Mouse (Mus musculus) layer of hippocampus, adult 9-11 months (tissue): Measurements from ENCODE around the gene Cacna1s.
A peak's percentile ranks its signal among the peaks of the same experiment; 100 is the strongest.

Experiments used
- DNase-seq: peaks from one replicate; pipeline ENCODE4 v3.0.0; 2022

The Cacna1s gene

GRCm38 (mm10) chr1:136052547-136052946 is at the start of gene Cacna1s:
TSS of gene Cacna1s (plus strand) at chr1:136052750.
- no peak for DNase-seq

- DNase-seq, result no peak
These were observed 46.2 kb upstream of the Cacna1s start, which contains the start of gene Igfn1 for GRCm38 (mm10) chr1:136006292-136006748. TSS of gene Igfn1 (minus strand) at chr1:136006342.

- DNase-seq, result peak; percentile 62
These were observed 45.1 kb upstream of the Cacna1s start, which contains the start of gene Tmem9 for GRCm38 (mm10) chr1:136007211-136008158. TSS of gene Tmem9 (plus strand) at chr1:136008150.

GRCm38 (mm10) chr1:136008159-136008533 is 44.4 kb upstream of the Cacna1s start:
- DNase-seq, result no peak

GRCm38 (mm10) chr1:136010247-136010646 is 42.3 kb upstream of the Cacna1s start:
- no peak for DNase-seq

GRCm38 (mm10) chr1:136013513-136013912 is 39.0 kb upstream of the Cacna1s start:
- DNase-seq, result no peak

GRCm38 (mm10) chr1:136014796-136015502 is 37.6 kb upstream of the Cacna1s start:
- DNase-seq, result no peak

GRCm38 (mm10) chr1:136017307-136017706 is 35.2 kb upstream of the Cacna1s start:
- no peak for DNase-seq

- peak; percentile 95 for DNase-seq
These were observed 34.6 kb upstream of the Cacna1s start for GRCm38 (mm10) chr1:136017907-136018313.

- no peak for DNase-seq
These were observed 34.0 kb upstream of the Cacna1s start for GRCm38 (mm10) chr1:136018390-136019189.

- no peak for DNase-seq
These were observed 22.3 kb upstream of the Cacna1s start for GRCm38 (mm10) chr1:136030201-136030600.

GRCm38 (mm10) chr1:136031697-136032096 is 20.9 kb upstream of the Cacna1s start:
- DNase-seq, result no peak

GRCm38 (mm10) chr1:136032961-136033360 is 19.6 kb upstream of the Cacna1s start:
- no peak for DNase-seq

GRCm38 (mm10) chr1:136038746-136039538 is 13.6 kb upstream of the Cacna1s start:
- peak; percentile 60 for DNase-seq

GRCm38 (mm10) chr1:136040452-136040851 is 12.1 kb upstream of the Cacna1s start:
- no peak for DNase-seq

- no peak for DNase-seq
These were observed 11.7 kb upstream of the Cacna1s start for GRCm38 (mm10) chr1:136040874-136041273.

GRCm38 (mm10) chr1:136045774-136046173 is 6.8 kb upstream of the Cacna1s start:
- peak; percentile 48 for DNase-seq

GRCm38 (mm10) chr1:136047432-136047831 is 5.1 kb upstream of the Cacna1s start:
- no peak for DNase-seq

- DNase-seq, result no peak
These were observed 4.7 kb upstream of the Cacna1s start for GRCm38 (mm10) chr1:136047894-136048293.

- no peak for DNase-seq
These were observed 2.1 kb upstream of the Cacna1s start, which contains the start of gene Ascl5 for GRCm38 (mm10) chr1:136050312-136051012. TSS of gene Ascl5 (plus strand) at chr1:136050804.

GRCm38 (mm10) chr1:136051013-136051315 is 1.6 kb upstream of the Cacna1s start:
- DNase-seq, result peak; percentile 34
